ENCODE assay signal across 8 mouse cellular contexts in the genomic region with DNA sequence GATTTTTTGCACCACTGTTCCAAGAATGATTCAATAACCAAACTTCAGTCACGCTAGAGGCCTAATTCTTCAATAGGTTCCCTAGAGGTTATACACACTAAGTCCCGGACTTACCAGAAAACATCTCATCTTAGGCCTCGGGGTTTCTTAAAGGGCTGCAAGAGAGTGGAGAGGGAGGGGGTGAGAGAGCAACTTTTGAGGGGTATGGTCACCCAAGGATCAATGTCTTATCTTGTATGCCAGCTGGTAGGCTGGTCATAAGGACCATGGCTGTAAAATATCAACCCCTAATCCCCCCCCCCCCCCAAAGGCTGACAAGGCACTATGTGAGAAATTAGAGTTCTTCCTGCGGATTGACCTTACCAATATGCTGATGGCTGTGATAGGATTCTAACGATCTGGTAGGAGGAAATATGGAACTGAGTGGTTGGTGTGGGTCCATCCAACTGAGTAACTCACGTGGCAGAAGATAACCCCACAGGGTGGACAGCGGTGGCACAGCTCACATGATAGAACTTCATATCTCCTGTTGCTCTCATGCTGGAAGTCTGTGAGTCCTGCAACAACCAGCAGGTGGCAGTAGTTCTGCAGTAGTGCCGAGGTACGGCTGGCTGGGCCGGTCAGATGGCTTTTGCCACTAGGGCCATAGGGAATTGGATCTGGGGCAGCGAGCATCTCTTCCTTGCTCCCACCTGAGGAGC.
DNase-seq lines count a peak whose midpoint lies in the region; ATAC-seq lines count a peak whose summit lies in the region.

No protein-coding gene starts in this region.

- no peak overlapping the region for H3K27ac ChIP-seq in forebrain, embryonic 15.5 days (replicated peaks)
- no peak overlapping the region for H3K27ac ChIP-seq in midbrain, embryonic 12.5 days (replicated peaks)

- ATAC-seq in forebrain, embryonic 15.5 days (replicated peaks), result peak; percentile 63
- peak; percentile 91 for ATAC-seq in midbrain, embryonic 12.5 days (ENCODE audit: low FRiP score, low read depth)

- no peak overlapping the region for H3K9ac ChIP-seq in forebrain, embryonic 15.5 days (replicated peaks)
- H3K9ac ChIP-seq in midbrain, embryonic 12.5 days (replicated peaks), result no peak overlapping the region

- H3K4me2 ChIP-seq in forebrain, embryonic 15.5 days (replicated peaks), result no peak overlapping the region
- H3K4me2 ChIP-seq in midbrain, embryonic 12.5 days (replicated peaks), result no peak overlapping the region

- no peaks in the 10 kb centered on the region for H3K36me3 ChIP-seq in forebrain, embryonic 15.5 days
- H3K36me3 ChIP-seq in midbrain, embryonic 12.5 days, result no peaks in the 10 kb centered on the region

- no peak overlapping the region for H3K4me3 ChIP-seq in forebrain, embryonic 15.5 days
- no peak overlapping the region for H3K4me3 ChIP-seq in midbrain, embryonic 12.5 days

- WGBS in forebrain, embryonic 15.5 days, result 43% methylated on average over 11 of the region's 11 CpGs
- 46% methylated on average over 11 of the region's 11 CpGs for WGBS in midbrain, embryonic 12.5 days

- no peaks in the 10 kb centered on the region for H3K27me3 ChIP-seq in forebrain, embryonic 15.5 days
- H3K27me3 ChIP-seq in midbrain, embryonic 12.5 days, result no peaks in the 10 kb centered on the region

- intact Hi-C loops in left cerebral cortex, postnatal 10 days (cut with DNase I), result no loop called here

- DNase-seq in ovary, postnatal 10 days (ENCODE audit: low spot score), result peak; percentile 3
- no peak for DNase-seq in ovary, adult 18-20 months (ENCODE audit: low spot score)
- DNase-seq in c-Kit-positive CD71-positive TER-119-negative erythroid progenitor cells, embryonic 14.5 days (ENCODE audit: low read depth), result peak; percentile 3
- peak; percentile 2 for DNase-seq in kidney, adult 11 months
- peak; percentile 4 to 39 for DNase-seq in left cerebral cortex, postnatal 10 days (ENCODE audit: extremely low spot score in 1 of 2, low spot score in 2 of 2)
- no peak for DNase-seq in spleen, postnatal 14 days (ENCODE audit: low spot score in 2 of 2)

- H3K4me1 ChIP-seq in forebrain, embryonic 15.5 days, result no peaks in the 10 kb centered on the region
- H3K4me1 ChIP-seq in midbrain, embryonic 12.5 days, result no peaks in the 10 kb centered on the region

- H3K9me3 ChIP-seq in forebrain, embryonic 15.5 days, result no peaks in the 10 kb centered on the region
- no peaks in the 10 kb centered on the region for H3K9me3 ChIP-seq in midbrain, embryonic 12.5 days

Comparison
In these comparisons a context has a peak if more than half of its experiments do, and no peak if none do; other contexts are left out.
1. DNase-seq: peak in ovary, postnatal 10 days (single experiment), c-Kit-positive CD71-positive TER-119-negative erythroid progenitor cells, embryonic 14.5 days (single experiment), kidney, adult 11 months (single experiment) and left cerebral cortex, postnatal 10 days (2 of 2); none in ovary, adult 18-20 months (single experiment) and spleen, postnatal 14 days (0 of 2).